Mouse (Mus musculus) B cell, adult 2 months (primary cell): Measurements from ENCODE around the gene Pisd.
A peak's percentile ranks its signal among the peaks of the same experiment; 100 is the strongest.
"Not testable (repeated sequence)": the region's sequence is repeated elsewhere in the genome, so short reads cannot be mapped to it uniquely, and the experiment has no call there.

ENCODE experiments used
- DNase-seq, 2 experiments: peaks; one replicate each; pipeline ENCODE4 v3.0.0; 2022

Pisd gene

DNA sequence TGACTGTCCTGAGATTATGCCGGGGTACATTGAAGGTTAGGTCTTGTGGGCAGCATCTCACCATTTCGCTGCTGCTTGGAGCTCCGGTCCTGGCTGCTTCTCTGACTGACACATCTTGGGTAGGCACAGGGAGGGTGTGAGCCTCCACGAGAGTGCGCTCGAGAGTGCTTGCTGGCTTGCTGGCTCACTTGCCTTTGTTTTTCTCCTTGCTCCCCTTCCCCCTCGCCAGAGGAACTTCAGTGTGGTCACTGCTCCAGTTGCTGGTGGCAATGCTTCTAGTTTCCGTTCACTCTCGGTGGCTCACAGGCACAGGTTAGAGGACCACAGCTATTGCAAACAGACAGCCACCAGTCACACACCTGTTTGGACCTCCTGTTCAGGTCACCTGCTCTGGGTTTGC lies 43.3 kb downstream of the Pisd start:
- DNase-seq: no peak

DNA sequence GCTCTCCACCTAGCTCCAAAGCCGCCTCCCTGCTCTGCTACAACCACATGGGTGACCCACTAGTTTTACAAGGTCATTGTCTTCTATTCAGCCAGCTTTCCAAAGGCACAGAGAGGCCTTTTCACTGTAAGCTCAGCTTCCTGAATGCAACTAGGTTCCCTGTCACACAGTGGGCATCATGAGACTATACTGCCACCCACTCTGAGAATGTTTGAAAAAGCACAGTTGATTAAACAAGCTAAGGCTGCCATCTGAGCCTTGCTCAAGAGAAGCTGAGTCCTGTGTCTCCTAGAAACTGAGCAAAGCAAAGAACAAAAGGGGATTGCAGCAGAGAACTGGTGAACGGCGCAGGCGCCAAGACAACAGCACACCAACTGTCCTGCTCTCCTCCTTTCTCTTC lies 44.1 kb downstream of the Pisd start:
- not testable (repeated sequence) for DNase-seq

GRCm38 (mm10) chr5:32740850-32741249 lies 44.6 kb downstream of the Pisd start:
- not testable (repeated sequence) for DNase-seq

DNA sequence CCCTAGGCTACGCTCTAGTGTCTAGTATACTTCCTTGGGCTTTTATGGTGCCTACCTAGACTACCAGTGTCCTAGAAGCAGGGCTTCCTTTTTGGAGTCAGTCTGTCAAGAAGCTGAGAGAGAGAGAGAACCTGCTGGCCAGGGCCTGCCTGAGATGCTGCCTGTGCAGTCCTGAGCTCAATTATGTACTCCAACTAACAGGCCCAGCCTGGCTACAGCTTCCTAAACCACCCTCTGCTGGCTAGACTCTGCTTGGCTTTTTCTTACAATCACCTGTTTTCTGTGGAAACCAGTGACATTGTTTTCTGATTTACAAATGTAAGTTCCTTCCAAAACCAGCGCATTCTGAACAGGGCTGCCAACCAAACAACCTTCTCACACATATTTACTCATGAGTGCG lies 45.3 kb downstream of the Pisd start:
- no peak for DNase-seq

- DNase-seq: not testable (repeated sequence)
Observed at GRCm38 (mm10) chr5:32736770-32737169, 48.7 kb downstream of the Pisd start.

DNA sequence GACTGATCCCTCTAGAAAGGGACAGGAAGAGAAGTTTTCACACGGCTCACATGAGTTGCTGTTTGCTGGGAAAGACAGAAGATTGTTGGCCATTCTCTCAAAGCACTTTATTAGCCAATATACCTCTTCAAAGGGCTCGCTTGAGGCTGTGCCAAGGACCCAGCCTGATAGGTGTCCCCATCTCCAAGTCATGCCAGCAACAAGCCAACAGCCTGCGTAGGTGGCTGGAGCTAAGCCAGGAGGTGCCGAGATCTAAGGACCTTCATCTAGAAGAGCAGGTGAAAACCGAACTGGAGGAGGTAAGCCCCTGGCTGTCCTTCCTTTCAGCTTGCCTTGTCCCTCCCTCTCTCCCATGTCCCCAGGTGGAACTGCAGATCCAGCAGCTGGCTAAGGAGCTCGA lies 49.7 kb downstream of the Pisd start:
- no peak for DNase-seq

DNA sequence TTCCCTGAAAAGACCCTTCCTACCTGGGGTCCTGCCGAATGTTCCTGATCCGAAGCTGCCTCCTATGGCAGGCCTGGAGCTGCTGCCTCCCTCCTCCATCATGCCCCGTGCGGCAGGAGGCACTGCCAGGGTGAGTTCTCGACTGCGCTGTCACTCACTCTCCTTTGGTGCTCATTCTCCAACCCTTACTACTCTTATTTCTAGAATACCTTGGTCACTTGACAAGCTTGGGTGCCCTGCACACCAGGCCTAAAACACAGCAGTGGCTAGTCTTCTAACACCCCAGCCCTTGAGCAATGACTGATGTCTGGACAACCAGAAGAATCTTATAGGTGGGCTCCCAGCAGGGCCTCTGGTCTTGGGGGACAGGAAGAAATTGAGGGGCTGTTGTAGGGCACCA lies 51.6 kb downstream of the Pisd start:
- DNase-seq: not testable (repeated sequence)

DNA sequence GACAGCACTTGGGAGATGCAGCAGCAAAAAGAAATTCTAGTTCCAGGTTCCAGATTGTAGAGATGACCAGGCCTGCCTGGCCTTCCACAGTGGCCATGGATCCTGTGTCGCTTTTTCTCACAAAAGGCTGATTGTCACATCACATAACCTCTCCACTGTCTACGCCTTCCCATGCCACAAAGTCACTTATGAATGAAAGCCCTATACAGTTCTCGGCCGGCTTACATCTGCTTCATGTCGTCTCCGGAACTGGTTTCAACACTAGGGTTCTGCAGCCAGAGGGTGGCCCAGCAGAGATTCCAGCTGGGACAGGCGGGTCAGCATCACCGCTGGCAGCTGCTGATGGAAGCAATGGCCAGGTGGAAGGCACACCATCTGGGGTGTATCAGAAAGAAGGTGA lies 56.6 kb downstream of the Pisd start:
- no peak for DNase-seq

GRCm38 (mm10) chr5:32728300-32728699 lies 57.1 kb downstream of the Pisd start:
- DNase-seq: no peak

DNA sequence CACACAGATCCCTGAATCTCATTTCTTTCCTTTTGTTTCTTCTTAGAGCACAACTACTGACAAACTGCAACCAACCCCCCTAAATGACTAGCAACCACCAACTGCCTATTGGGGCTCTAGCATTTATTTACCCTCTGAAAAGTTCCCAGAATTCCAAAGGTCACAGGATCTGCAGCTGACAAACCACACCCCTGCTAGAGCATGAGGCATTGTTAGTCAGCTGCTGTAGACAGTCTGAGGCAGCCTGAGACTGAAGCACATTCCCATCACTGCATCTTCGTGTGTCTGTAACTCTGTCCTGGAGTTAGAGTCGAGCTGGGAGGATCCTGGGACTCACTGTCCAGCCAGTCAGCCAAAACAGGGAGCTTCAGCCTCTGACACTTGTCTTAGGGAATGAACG lies 60.0 kb downstream of the Pisd start:
- not testable (repeated sequence) for DNase-seq

GRCm38 (mm10) chr5:32723981-32724380 lies 61.5 kb downstream of the Pisd start:
- no peak for DNase-seq

- not testable (repeated sequence) for DNase-seq
Observed at GRCm38 (mm10) chr5:32722711-32723110, 62.7 kb downstream of the Pisd start.

DNA sequence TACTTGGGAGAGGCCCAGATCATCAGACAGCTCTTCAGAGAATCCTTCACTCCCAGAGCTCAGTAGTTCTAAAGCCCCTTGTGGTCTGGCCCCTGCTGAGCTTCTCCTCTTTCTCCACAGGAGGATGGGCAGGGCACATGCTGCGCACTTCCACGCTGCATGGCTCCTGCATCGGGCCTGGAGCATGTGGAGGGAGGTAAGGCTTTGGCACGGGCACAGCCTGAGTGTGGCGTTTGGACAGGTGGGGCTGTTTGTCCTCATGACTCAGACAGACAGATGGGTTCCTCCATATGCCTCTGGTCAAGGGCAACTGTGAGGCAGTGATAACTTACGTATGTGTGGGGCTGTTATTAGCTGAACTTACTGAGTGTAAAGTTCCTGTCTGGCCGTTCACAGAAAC lies 63.2 kb downstream of the Pisd start:
- DNase-seq: no peak

- DNase-seq: no peak
Observed at GRCm38 (mm10) chr5:32721316-32721715, 64.1 kb downstream of the Pisd start.

- DNase-seq: no peak
Observed at GRCm38 (mm10) chr5:32720416-32720815, 65.0 kb downstream of the Pisd start.

GRCm38 (mm10) chr5:32718916-32719315 lies 66.5 kb downstream of the Pisd start:
- no peak for DNase-seq

- no peak for DNase-seq
Observed at GRCm38 (mm10) chr5:32717726-32718125, 67.7 kb downstream of the Pisd start.

GRCm38 (mm10) chr5:32713703-32714467 lies 71.6 kb downstream of the Pisd start:
- DNase-seq: peak; percentile 89 to 94

DNA sequence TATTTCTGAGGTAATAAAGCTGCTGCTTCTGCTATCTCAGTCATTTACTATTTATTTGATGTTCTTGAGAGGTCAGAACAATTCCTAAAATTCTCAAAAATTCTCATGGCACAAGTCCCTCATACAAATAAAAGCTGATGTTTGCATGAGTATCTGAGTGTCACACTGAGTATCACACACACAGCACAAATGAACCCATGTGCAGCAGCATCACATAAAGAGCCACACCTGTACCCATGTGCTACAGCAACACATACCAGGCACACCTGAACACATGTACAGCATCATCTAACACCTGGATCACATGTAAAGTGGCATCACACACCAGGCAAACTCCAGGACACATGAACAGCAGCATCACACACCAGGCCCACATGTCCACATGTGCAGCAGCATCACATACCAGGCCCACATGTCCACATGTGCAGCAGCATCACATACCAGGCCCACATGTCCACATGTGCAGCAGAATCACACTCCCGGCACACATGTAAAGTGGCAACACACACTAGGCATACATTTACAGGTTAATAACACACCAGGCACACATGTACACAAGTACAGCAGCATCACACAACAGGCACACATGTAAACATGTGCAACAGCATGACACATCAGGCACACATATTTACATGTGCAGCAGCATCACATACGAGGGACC lies 72.3 kb downstream of the Pisd start:
- no peak for DNase-seq

- no peak for DNase-seq
Observed at GRCm38 (mm10) chr5:32712221-32713041, 73.0 kb downstream of the Pisd start.

- no peak for DNase-seq
Observed at GRCm38 (mm10) chr5:32711485-32711884, 74.0 kb downstream of the Pisd start.

DNA sequence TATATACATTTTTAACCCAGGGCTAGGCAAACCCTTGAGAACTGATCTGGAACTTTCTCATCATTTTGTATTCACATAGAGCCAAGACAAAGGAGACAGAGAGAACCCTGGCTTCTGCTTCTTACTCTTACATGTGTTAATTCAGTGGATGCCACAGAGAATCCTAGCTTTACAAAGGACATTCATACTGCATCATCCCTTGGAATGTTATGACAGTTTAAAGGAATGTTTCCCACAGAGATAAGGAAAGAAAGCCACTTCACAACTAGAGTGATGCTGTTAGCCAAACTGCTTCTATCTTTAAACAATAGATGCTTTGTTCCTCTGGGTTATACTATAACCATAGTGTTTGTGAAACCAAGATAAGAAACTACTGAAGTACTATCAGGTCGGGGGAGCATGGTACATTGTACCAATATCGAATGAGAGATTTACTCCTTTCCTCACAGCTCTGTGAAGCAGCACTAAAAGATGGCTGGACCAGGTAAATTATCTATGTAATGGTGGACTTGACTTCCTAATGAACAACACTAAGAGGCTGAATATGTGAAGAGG lies 79.1 kb downstream of the Pisd start:
- DNase-seq: no peak

DNA sequence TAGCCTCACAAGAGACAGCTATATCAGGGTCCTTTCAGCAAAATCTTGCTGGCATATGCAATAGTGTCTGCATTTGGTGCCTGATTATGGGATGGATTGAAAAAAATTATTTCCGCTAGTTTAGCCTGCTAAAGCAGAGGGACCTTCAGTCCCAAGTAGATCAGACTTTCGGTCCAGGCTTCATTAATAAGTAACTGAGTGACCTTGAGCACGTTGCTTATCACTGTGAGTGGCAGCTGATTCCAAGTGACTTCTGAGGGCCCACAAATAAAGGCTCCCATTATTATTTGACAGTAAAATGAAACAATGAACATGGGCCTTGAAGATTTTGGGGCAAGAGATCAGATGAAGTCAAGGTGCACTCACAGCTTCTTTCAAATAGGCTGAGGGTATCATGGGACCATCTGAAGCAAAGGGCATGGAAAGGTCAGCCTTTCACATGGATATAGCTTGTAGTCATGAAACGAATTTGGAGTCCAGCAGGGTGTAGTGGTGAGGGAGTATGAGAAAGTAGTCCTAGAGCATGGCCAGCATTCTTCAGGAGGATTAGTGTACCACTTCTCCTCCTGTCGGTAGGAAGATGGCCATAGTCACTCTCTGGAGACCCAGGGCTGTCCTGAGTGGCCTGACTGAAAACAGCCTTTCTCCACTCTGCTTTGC lies 88.1 kb downstream of the Pisd start:
- DNase-seq: no peak
